Mouse (Mus musculus) adipocyte (in vitro differentiated cells): ENCODE data around the gene Nkx2-2.
"Not testable (repeated sequence)": the region's sequence is repeated elsewhere in the genome, so short reads cannot be mapped to it uniquely, and the experiment has no call there.

Source experiments
- DNase-seq: peaks from one replicate; pipeline ENCODE4 v3.0.0-alpha.2; 2016; ENCODE audit warnings: low spot score

Nkx2-2 gene

DNA sequence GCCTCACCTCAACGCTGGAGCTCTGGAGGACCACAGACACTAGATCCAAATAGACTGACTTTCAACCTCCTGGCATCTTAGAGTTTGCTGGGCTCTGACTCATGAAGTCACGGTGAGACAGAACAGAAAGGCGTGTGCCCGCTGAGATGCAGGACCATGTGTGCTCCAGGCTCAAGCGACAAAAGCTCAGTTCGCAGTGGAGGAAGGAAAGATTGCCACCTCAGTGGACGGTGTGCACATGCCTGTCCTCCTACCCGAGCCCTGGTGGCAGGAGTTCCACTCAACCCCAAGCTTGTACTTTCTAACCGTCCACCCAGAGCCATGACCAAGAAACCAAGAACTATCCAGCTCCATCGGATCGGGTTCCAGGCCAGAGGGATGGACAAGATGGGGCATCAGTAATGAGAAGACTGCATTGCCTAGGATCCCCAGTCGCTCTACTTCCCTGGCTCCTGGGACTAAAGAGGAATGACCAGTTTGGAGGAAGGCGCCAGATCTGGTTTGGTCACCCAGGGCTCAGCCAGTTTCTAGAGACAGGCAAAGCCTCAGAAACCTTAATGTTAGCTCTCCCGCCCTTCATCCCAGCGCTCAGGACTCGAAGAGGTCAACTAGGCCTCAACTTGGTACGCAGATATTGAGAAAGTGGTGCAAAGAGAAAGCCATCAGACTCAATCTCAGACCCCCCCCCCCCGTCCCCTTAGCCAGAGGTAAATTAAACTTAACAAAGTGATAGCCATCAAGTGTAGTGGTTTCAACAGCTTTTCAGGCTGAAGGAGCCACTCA lies 11.9 kb downstream of the Nkx2-2 start:
- no peak for DNase-seq

- no peak for DNase-seq
Observed at GRCm38 (mm10) chr2:147181304-147181665, 12.8 kb downstream of the Nkx2-2 start.

DNA sequence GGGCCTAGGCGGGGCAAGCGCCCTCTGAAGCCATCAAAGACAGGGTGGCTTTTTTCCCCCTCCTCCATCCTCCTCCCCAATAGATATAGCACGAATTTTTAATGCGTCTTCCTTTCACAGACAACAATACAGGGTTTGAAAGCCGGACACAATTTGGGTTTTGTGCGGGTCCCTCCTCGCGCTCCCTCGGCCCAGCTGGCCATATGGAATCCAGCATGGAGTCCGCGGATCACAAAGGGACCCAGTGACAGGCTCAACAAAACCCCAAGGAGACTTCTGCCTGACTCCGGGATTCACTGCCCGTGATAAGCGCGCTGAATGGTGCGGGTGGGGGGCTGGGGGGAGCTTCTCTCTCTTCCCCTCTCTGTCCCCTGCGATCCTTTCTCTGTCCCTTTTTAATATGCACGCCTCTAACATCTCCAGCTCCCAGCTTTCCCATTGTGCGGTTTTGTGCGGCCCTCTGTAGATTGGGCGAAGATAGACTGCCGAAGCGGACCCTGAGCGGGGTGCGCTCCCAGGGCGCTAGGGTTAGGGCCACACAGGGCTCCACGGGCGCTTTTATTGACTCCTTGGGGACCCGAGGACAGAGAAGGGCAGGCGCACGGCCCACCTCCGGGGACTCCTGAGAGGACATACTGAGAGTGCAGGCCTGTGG lies 13.3 kb downstream of the Nkx2-2 start:
- DNase-seq, result no peak

DNA sequence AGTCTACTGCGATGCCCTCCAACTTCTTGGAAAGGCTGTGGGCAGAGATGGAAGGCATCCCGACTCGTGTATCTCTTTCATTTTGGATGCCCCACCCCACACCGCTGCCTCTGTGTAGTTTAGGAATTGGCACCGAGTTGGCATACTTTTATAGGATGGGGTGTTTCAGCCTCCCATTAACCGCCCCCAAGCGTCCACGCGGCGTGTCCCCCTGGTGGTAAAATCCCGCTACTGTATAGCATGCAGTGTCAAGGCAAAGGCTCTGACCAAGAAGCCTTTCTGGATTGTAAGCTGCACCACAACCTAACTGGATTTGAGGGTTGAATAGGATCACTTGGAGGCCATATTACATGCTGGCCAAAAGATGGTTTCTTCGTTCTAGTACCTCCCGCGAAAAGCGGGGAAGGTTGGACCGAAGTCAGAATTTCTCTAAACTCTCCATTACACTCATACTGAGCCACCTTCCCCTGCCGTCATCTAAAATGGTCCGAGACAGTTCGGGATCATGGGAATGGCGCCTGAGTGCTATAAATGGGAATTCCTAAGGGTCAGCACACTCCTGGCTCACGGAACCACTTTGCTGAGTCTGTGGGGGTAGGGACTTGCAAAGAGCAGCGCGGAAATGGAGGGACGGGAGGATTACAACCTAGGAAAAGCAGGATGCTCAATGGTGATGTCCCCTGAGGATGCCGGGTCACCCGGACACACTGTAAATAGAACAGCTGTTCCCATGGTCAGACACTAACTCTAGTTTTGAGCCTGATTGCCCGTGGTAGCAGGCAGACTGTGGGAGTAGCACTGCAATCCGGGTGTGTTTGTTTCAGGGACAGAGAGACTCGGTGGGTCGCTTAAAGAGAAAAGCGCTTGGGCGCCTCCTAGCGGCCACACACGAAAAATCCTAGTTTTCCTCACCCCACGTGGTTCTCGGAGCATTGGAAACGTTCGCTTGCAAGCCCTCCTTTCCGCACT lies 15.7 kb downstream of the Nkx2-2 start:
- DNase-seq, result peak; percentile 54

- DNase-seq, result peak; percentile 90
Observed at GRCm38 (mm10) chr2:147177672-147178071, 16.4 kb downstream of the Nkx2-2 start.

DNA sequence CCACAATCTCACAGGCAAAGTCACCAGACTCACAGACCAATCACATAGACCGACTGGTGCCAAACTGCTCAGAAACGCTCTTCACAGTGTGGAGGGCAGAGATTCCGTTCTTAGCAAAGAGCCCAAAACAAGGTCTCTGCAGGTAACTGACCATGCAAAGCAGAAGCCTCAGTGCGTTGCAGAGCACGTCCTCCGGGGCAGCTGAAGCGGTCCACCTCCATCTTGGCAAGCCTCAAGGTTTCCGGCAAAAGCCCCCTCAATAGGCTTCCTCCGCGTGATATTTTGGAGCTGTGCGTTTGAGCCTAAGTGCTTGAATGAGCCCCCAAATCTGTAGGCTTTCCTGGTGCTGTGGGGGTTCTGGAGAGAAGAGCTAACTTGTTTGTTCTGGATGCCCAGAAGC lies 18.7 kb downstream of the Nkx2-2 start:
- no peak for DNase-seq

DNA sequence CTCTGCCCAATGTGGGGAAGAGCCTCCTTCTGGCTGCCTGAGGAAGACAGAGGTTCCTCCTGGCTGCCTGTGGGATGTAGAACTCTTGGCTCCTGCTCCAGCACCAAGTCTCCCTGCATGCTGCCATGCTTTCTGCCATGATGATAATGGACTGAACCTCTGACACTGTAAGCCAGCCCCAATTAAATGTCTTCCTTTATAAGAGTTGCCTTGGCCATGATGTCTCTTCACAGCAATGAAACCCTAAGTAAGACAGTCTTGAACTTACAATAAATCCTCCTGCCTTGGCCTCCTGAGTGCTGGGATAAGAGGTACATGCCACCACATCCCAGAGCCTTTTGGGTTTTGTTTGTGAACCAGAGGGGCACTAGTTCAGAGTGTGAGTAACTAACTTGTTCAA lies 20.3 kb downstream of the Nkx2-2 start:
- DNase-seq, result no peak

DNA sequence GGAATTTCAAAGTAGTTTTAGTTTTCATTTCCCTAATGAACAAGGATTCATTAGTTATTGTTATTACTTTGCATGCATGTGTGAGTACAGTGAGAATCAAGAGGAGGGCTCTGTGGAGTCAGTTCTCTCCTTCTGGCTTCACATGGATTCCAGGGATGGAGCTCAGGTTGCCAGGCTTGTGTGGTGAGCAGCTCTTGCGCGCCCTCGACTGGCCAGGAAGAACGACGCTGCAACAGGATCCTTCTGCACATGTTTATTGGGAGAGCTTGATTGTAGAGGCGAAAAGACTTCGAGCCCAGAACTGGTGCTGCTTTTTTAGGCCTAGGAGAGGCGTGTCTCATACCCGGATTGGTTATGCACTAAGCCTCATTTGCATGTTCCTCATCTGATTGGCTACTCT lies 23.5 kb downstream of the Nkx2-2 start:
- not testable (repeated sequence) for DNase-seq

DNA sequence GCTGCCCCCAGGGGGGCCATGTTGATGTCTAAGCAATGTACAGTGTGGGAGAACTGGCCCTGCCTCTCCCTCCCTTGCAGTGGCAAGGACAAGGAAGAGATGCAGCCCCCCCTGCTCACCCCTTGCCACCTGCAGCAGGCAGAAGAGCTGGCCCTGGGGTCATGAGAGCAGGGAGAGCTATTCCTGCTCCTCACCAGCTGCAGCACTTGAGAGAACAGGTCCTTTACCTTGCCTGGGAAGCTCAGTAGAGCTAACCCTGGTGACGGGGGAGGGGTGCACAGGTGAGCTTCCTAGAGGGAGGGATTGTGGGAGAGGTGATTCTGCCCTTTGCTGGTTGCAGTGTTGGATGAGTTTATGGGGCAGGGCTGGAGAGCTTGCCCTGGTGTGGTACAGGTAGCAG lies 28.2 kb downstream of the Nkx2-2 start:
- no peak for DNase-seq

DNA sequence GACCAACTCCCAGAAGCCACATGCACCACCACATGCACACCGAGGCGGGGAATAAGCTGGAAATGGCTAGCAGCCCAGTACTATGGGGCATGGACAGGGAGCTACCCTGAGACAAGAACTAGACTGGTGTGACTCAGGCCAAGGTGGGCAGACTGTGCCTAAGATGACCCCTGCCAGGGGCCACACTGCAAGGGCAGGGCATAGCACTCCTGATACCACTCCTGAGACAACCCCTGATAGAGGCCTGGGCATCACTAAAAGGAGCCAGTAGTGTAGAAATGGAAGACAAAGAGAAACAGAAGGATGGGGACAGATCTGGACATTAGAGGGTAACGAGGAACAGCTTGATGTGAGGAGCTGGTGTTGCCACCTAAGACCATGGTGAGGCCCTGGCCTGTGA lies 28.7 kb downstream of the Nkx2-2 start:
- no peak for DNase-seq

GRCm38 (mm10) chr2:147152543-147152942 lies 41.5 kb downstream of the Nkx2-2 start:
- no peak for DNase-seq
